Mouse (Mus musculus) adipose tissue, adult 10 weeks (tissue): ENCODE data around the gene Fam207a. TPM values are rescaled to one million over a fixed set of nuclear protein-coding genes. Genes with fewer than 3 reads are reported as not detected.

Experiments used
- polyA plus RNA-seq: library from polyadenylated mRNA; stranded (reverse); fragments of 350-450 nt; fragmentation: Illumina TruSeq; extraction: RNeasy Lipid Tissue Mini Kit (QIAGEN cat#74804); gene quantifications from one replicate; pipeline ENCODE4 v1.2.3, GENCODE M21; 2014; ENCODE audit warnings: low read depth, low replicate concordance

Gene Fam207a
- polyA plus RNA-seq: 18.3 TPM

DNA sequence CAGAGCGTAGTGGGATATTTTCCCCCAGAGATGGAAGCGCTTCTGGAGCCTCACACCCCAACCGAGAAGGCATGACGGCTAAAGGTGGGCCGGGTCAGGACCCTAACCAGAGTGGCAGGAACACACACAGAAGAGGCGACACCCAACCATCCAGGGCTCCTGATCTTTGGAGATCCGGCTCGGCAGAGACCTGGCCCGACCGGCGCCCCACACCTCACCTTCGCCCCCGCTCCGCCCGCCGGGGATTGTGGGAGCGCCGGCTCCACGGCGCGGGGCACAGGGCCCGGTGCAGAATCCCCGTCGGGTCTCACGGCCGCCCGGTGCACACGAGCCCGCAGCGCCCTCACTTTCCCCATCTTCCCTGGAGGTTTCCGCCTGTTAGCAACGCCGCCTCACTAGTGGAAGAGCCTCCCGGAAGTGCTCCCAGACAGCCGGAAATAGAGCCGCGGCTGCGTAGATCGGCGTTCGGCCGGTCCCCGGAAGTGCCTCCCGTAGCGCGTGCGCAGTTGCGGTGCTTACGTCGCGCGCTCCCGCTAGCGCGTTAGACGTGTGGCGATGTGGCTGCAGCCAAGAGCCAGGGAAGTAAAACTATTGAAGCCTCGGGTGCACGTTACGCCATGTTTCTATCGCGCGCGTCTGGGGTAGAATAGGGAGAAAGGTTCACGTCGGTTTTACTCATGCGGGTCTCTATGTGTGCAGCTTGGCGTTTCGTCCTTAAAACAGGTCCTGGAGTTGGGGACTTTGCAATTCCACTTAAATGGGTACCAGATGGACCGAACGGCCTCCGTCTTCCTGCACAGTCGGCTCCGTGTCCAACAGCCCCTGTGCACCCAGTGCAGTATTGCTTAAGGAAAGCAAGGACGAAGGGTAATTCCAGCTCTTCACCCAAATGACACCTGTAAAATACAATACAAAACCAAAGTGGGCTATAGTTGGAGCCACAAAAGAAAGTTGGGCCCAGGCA lies at the start of gene Fam207a:
Gene Fam207a, minus strand, starts transcription at position 401 of the 964 bp plus-strand sequence.

DNA sequence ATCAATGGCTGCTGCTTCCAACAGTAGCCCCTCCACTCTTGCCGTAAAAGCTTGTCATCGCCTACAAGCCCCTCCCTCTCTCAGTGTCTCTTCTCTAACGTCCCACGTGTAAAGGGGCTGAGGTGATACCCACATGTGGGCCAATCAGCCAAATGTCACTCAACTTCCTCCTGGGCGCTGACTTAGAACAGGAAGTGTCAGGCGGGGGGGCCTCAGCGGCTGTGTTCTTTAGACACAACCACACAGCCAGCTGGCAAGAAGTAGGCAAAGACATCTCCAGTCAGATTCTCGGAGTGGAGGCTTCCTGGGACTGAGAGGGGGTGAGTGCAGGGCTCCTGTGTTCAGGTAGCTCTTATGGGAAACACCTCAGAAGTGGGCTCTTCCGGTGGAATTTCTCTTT lies 14.6 kb upstream of the Fam207a start, which contains the start of gene Itgb2:
Gene Itgb2, plus strand, starts transcription at position 113 of the 400 bp plus-strand sequence.

Other genes starting within 250 kb of the Fam207a start
- 9.5 TPM for gene Adarb1, start 97.5 kb downstream of the Fam207a start, polyA plus RNA-seq
- gene Itgb2, start 14.5 kb upstream of the Fam207a start, polyA plus RNA-seq: 21.2 TPM
- 176 TPM for gene Pttg1ip, start 65.9 kb upstream of the Fam207a start, polyA plus RNA-seq
- 138 TPM for gene Sumo3, start 90.3 kb upstream of the Fam207a start, polyA plus RNA-seq
- gene Gm49325, start 90.4 kb upstream of the Fam207a start, polyA plus RNA-seq: 3.7 TPM
- 41.8 TPM for gene Ube2g2, start 106.5 kb upstream of the Fam207a start, polyA plus RNA-seq
- gene Tspear, start 170.8 kb upstream of the Fam207a start, polyA plus RNA-seq: 0.27 TPM
- not detected for gene Gm19402, start 175.0 kb upstream of the Fam207a start, polyA plus RNA-seq
- gene Gm9508, start 181.4 kb upstream of the Fam207a start, polyA plus RNA-seq: not detected
- gene Gm10272, start 190.8 kb upstream of the Fam207a start, polyA plus RNA-seq: not detected
- not detected for gene Gm10024, start 195.7 kb upstream of the Fam207a start, polyA plus RNA-seq
- not detected for gene Gm10142, start 200.0 kb upstream of the Fam207a start, polyA plus RNA-seq
- not detected for gene Krtap12-1, start 204.8 kb upstream of the Fam207a start, polyA plus RNA-seq
- gene Gm10100, start 210.7 kb upstream of the Fam207a start, polyA plus RNA-seq: not detected
- gene Gm18596, start 226.9 kb upstream of the Fam207a start, polyA plus RNA-seq: not detected
- not detected for gene Gm9736, start 235.6 kb upstream of the Fam207a start, polyA plus RNA-seq
- not detected for gene Gm3233, start 243.9 kb upstream of the Fam207a start, polyA plus RNA-seq